Mouse (Mus musculus) telencephalon, adult 2 months (tissue): ENCODE results near the gene Cab39.

ENCODE experiments used
- DNase-seq: peaks from one replicate; pipeline ENCODE4 v3.0.0-alpha.2; 2011; ENCODE audit warnings: low read depth, low spot score

Gene Cab39

GRCm38 (mm10) chr1:85845476-85845875 is 52.2 kb downstream of the Cab39 start:
- no peak for DNase-seq

- no peak for DNase-seq
Measured at GRCm38 (mm10) chr1:85849016-85849415, 55.8 kb downstream of the Cab39 start.

- DNase-seq = no peak
Measured at GRCm38 (mm10) chr1:85850851-85851250, 57.6 kb downstream of the Cab39 start.

DNA sequence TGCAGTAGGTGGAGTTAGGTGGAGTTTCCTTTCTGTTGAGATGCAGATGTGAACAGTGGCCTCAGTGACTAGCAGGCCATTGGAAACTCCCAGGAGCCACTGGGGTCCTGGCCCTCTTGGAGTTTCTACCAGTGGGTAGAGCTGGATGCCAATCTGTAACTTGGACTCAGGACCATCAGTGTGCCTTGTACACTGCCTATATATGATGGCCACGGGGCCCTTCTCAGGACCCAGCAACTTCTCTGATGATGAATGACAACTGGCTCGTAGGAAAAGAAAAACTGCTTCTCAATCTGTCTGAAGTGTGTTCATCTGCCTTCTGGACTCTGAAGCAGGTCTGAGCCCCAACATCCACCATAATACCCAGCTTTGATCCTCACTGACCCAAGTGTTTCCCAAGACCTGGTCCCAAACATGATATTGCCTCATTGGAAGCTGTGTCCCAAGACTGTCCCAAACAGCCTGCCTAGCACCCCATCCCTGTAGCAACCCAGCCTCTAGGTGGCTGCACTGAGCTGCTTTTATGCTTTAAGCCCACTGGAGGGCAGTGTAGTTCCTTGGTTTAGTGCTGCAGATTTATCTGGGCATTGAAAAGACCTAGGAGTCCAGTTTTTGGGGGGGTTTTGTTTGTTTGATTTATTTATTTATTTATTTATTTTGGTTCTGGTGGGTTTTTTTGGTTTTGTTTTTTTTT is 59.9 kb downstream of the Cab39 start:
- DNase-seq = no peak

GRCm38 (mm10) chr1:85853865-85854264 is 60.6 kb downstream of the Cab39 start:
- DNase-seq = no peak

- DNase-seq = no peak
Measured at GRCm38 (mm10) chr1:85854475-85854874, 61.2 kb downstream of the Cab39 start.

GRCm38 (mm10) chr1:85856266-85856665 is 63.0 kb downstream of the Cab39 start:
- no peak for DNase-seq

GRCm38 (mm10) chr1:85857261-85857754 is 64.1 kb downstream of the Cab39 start:
- DNase-seq = peak; percentile 27

GRCm38 (mm10) chr1:85864383-85864782 is 71.1 kb downstream of the Cab39 start:
- no peak for DNase-seq

- peak; percentile 93 for DNase-seq
Measured at GRCm38 (mm10) chr1:85870001-85870400, 76.8 kb downstream of the Cab39 start.

DNA sequence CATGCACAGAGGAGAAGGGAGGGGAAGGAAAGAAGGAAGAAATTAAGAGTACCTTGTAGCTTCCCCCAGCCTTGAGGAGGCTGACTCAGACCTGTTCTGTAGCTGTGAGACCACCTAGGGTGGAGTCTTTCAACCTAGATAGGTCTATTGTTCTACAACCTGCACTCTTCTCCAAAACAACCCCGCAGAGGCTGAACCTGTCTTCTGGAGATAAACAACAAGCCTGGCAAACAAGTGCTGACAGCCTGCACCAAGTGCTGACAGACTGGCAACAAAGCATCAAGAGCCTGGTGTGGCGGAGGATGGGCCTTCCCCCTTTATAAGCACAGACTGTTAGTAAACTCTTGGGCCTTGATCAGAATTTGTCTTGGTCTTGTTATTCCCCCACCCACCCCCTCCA is 77.3 kb downstream of the Cab39 start:
- DNase-seq = no peak

- no peak for DNase-seq
Measured at GRCm38 (mm10) chr1:85882003-85882402, 88.8 kb downstream of the Cab39 start.

GRCm38 (mm10) chr1:85887221-85887620 is 94.0 kb downstream of the Cab39 start:
- no peak for DNase-seq

DNA sequence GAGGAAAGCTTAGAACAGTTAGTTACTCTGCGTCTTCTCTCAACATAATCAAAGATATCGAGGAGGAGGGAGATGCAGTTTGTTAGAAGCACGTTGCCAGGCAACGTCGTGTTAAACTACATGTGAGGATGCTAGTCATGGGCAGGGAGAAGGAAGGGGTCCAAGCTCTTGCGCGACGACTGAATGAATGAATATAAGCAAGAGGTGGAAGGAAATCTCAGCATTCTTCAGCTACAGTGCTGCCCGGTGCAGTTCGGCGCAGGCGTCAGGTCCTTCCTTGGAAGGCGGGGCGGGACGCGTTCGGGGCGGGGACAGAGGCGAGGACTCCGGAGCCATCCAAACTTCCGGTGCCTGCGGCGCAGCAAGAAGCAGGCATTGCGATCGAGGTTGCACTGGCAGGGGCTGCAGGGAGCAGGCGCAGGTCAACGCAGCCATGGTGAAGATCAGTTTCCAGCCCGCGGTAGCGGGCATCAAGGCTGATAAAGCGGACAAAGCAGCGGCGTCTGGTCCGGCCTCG is 101.0 kb downstream of the Cab39 start, which contains the start of gene Itm2c:
Itm2c (plus strand) TSS at position 51 of the 517 bp plus-strand sequence.
- DNase-seq = no peak

GRCm38 (mm10) chr1:85894748-85895360 is 101.6 kb downstream of the Cab39 start:
- DNase-seq = no peak

DNA sequence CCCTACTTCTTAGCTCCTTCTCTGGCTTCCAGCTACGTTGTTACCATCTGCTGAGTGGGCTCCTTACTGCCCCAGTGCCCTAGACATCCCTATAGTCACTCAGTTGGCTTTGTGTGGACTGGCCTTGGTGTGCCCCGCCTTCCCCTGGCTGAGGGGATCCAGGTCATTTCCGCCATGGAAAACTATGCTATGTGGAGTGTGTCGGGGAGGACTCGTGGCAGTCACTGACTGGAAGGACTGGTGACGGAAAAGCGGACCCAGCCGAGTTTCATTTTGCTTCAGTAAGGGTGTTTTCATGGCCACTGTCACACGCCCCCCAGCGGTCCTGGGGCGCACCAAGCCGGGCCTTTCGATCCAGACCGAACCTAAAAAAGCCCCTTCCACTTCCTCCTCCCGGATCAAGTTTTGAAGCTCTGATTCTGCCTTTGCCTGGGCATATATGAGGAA is 102.2 kb downstream of the Cab39 start:
- DNase-seq = no peak

- no peak for DNase-seq
Measured at GRCm38 (mm10) chr1:85896110-85896509, 102.9 kb downstream of the Cab39 start.

- no peak for DNase-seq
Measured at GRCm38 (mm10) chr1:85896781-85897700, 103.8 kb downstream of the Cab39 start.

- no peak for DNase-seq
Measured at GRCm38 (mm10) chr1:85897901-85898760, 104.9 kb downstream of the Cab39 start.

GRCm38 (mm10) chr1:85898761-85899387 is 105.6 kb downstream of the Cab39 start:
- DNase-seq = no peak
